ENCODE assay signal across 9 mouse cellular contexts in the genomic region with DNA sequence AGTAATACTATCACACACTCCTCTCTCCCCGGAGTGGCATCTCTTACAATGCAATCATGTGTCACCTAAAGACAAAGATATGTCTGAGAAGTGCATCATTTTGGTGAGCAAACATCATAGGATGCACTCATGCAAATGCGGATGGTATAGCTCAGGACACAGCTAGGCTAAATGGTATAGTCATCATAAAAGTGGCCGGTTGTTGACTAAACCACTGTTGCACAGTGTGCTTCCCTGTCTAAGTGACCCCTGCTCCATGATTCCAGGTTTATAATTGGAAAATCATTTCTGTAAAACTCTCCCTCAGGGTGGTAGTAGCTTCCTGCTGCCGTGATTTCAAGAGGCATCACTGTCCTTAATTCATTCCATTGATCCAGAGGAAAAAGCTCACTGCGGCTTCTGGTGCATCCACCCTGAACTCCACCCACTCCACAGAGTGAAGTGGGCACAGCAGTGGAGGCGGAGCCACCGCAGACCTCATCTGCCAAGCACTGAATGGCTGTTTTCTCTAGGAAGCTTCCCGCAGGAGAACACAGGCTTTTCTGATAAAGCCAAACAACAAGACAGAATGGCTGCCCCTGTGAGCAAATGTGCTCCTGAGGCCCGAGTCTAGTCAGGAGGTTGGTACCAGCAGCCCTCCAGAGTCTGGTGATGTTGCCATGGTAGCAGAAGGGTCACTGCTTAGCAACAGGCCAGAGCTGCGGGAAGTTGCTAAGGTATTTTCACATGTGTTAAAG. TPM values are rescaled to one million over a fixed set of nuclear protein-coding genes. Genes with fewer than 3 reads are reported as not detected.
A peak's percentile ranks its signal among the peaks of the same experiment; 100 is the strongest.
DNase-seq lines count a peak whose midpoint lies in the region; ATAC-seq and TF ChIP-seq lines count a peak whose summit lies in the region.
"Had no signal": no experiment of that assay in that cellular context is flagged by ENCODE, and none has a peak within 500 bp of the region (broad histone marks: within the 10 kb centered on the region; RNA-seq: fewer than 3 reads in every experiment).

No protein-coding gene starts in this region.

- H3K4me1 ChIP-seq in forebrain, postnatal 0 days (ENCODE audit: insufficient read depth), result peaks cover 30% of the 10 kb centered on the region
- peaks cover 7% of the 10 kb centered on the region; the same call in 1 of the 2 replicates for H3K4me1 ChIP-seq in neural tube, embryonic 11.5 days (ENCODE audit: control insufficient read depth, insufficient read depth, low read length)

- no peaks in the 10 kb centered on the region for H3K27me3 ChIP-seq in forebrain, postnatal 0 days (ENCODE audit: insufficient read depth, low read length)
- no peaks in the 10 kb centered on the region for H3K27me3 ChIP-seq in neural tube, embryonic 11.5 days (ENCODE audit: control insufficient read depth, insufficient read depth, low read length)
- H3K27me3 ChIP-seq: limb, embryonic 13.5 days had no signal

- intact Hi-C loops in heart, postnatal 10 days (cut with DNase I), result no loop called here

- no peaks in the 10 kb centered on the region for H3K36me3 ChIP-seq in forebrain, postnatal 0 days (ENCODE audit: insufficient read depth)
- H3K36me3 ChIP-seq in neural tube, embryonic 11.5 days (ENCODE audit: control insufficient read depth, insufficient read depth, low read length), result no peaks in the 10 kb centered on the region
- H3K36me3 ChIP-seq: limb, embryonic 13.5 days had no signal

- no peak overlapping the region for H3K4me3 ChIP-seq in forebrain, postnatal 0 days (ENCODE audit: low read depth, low read length)
- H3K4me3 ChIP-seq in neural tube, embryonic 11.5 days (ENCODE audit: low read depth, low read length), result no peak overlapping the region
- H3K4me3 ChIP-seq: limb, embryonic 13.5 days had no signal

- 38% methylated on average over 10 of the region's 10 CpGs for WGBS in forebrain, postnatal 0 days
- 51% methylated on average over 10 of the region's 10 CpGs for WGBS in neural tube, embryonic 11.5 days

- no peaks in the 10 kb centered on the region for H3K9me3 ChIP-seq in forebrain, postnatal 0 days (ENCODE audit: low read length)
- H3K9me3 ChIP-seq in neural tube, embryonic 11.5 days (ENCODE audit: control insufficient read depth, low read length), result no peaks in the 10 kb centered on the region
- H3K9me3 ChIP-seq: limb, embryonic 13.5 days had no signal

- ATAC-seq in forebrain, postnatal 0 days, result peak; percentile 93
- peak; percentile 48 for ATAC-seq in neural tube, embryonic 11.5 days (ENCODE audit: insufficient read depth, low FRiP score, low TSS enrichment)

- peak overlapping the region; percentile 62 for H3K27ac ChIP-seq in forebrain, postnatal 0 days (ENCODE audit: low read depth, low read length)
- peak overlapping the region; percentile 49; the same call in 1 of the 2 replicates for H3K27ac ChIP-seq in neural tube, embryonic 11.5 days (ENCODE audit: low read depth, low read length)
- H3K27ac ChIP-seq: limb, embryonic 13.5 days had no signal

- DNase-seq in embryo, embryonic 11.5 days (ENCODE audit: low read depth, low spot score), result peak; percentile 14
- DNase-seq in forebrain, postnatal 0 days, result peak; percentile 77
- peak; percentile 39 to 61 for DNase-seq in layer of hippocampus, postnatal 14 days (ENCODE audit: low spot score in 2 of 2)
- DNase-seq in neural tube, embryonic 11.5 days (ENCODE audit: low spot score), result peak; percentile 66
- no peak for DNase-seq in adrenal gland, postnatal 25 days
- DNase-seq in spleen, postnatal 10 days (ENCODE audit: low spot score in 2 of 2), result no peak
- DNase-seq in heart, adult 18-20 months, result no peak
- DNase-seq in heart, postnatal 10 days, result no peak

- no peak overlapping the region for H3K9ac ChIP-seq in forebrain, postnatal 0 days
- H3K9ac ChIP-seq in neural tube, embryonic 11.5 days (ENCODE audit: low read length), result no peak overlapping the region
- H3K9ac ChIP-seq: limb, embryonic 13.5 days had no signal

- H3K4me2 ChIP-seq in forebrain, postnatal 0 days (ENCODE audit: low read depth), result no peak overlapping the region
- no peak overlapping the region for H3K4me2 ChIP-seq in neural tube, embryonic 11.5 days (ENCODE audit: low read depth)
- H3K4me2 ChIP-seq: limb, embryonic 13.5 days had no signal

- TF ChIP-seq CTCF in forebrain, postnatal 0 days (IDR thresholded peaks at IDR 0.05; ENCODE audit: low read depth), result no peak

RNA-seq across cellular contexts. Expression of a gene that starts 38.9 kb away (rescaled TPM):
- 102 and 154 TPM in 2 replicates for total RNA-seq in forebrain, postnatal 0 days (2014; rRNA removed)
- 95.2 and 132 TPM in 2 replicates for polyA plus RNA-seq in forebrain, postnatal 0 days (2015; fragmentation: Nextera tagmentation; extraction: Ambion mirVana)
- total RNA-seq in layer of hippocampus, postnatal 14 days (2021), result 100 to 1,000 TPM; 337 to 345 TPM
- 171 and 197 TPM in 2 replicates for polyA plus RNA-seq in neural tube, embryonic 11.5 days (2014; fragmentation: Nextera tagmentation; extraction: Ambion mirVana)
- 875 and 1,185 TPM in 2 replicates for total RNA-seq in adrenal gland, postnatal 25 days (2021)
- 100 to 1,000 TPM; 458 to 540 TPM for total RNA-seq in heart, adult 18-20 months (2021)
- total RNA-seq in heart, postnatal 10 days (2021), result 100 to 1,000 TPM; 583 to 589 TPM

Comparison
In these comparisons a context has a peak if more than half of its experiments do, and no peak if none do; other contexts are left out.
1. DNase-seq: peak in embryo, embryonic 11.5 days (single experiment), forebrain, postnatal 0 days (single experiment), layer of hippocampus, postnatal 14 days (2 of 2) and neural tube, embryonic 11.5 days (single experiment); none in adrenal gland, postnatal 25 days (single experiment), spleen, postnatal 10 days (0 of 2), heart, adult 18-20 months (0 of 2) and heart, postnatal 10 days (0 of 2).